Mouse (Mus musculus): ENCODE measurements around the gene Ndufb7.

Gene Ndufb7

DNA sequence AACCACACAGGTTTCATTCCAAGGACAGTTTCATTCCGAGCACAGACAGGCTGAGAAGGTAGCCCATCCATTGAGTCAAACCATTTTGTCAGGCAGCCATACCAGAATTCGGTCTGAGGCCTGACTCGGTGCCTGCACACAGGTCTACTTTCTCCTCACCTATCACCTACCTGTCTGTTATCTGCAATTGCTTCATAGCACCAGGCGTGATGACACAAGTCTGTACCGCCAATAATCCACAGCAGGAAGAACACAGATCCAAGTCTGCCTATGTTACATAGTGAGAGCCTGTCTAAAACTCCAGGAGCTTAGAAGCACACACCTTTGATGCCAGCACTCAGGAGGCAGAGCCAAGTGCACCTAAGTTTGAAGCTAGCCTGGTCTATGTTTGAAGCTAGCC is 22.4 kb downstream of the Ndufb7 start:
- peak; percentile 94 for TF ChIP-seq GATA4 (IDR thresholded peaks at IDR 0.05; ENCODE audit: insufficient replicate concordance, low read length)

DNA sequence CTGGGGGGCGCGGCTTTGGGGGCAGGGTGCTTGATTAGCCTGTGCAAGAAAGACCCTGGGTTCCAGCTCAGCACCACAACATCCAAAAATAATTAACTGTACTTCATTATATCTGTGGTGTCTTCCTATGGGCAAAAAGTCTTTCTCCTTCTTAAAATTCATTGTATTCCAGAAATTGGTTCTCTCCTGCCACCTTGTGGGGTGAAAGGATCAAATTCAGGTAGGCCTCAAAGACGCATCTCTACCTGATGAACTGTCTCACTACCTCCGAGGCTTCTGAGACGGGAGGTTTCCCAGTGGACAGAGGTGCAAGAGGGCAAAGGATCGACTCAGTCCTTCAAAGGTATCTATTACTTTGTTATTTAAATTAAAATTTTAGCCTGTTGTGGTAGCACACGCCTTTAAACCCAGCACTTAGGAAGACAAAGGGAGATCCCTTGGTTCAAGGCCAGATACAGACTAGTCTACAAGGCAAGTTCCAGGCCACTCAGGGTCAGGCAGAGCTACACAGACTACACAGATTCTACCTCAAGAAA is 24.1 kb downstream of the Ndufb7 start:
- no peak for TF ChIP-seq GATA4 (IDR thresholded peaks at IDR 0.05; ENCODE audit: insufficient replicate concordance, low read length)

DNA sequence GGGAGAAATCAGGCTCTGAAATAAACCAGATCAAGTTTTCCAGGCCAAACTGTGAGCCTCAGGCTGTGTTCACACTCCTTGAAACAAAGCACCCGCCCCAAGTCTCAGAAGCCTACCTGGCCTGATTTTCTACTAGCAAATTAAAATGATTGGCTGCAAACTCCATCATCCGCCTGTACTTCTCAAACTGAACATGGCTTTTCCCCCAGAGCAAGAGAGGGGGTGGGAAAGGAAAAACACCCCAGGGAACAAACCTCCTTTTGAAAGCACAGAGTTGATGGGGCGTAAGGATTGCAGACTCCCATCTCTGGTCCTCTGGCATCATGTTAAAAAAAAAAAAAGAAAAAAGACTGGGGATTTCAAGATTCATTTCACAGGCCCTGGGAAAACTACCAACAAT is 26.2 kb downstream of the Ndufb7 start:
- no peak for TF ChIP-seq GATA4 (IDR thresholded peaks at IDR 0.05; ENCODE audit: insufficient replicate concordance, low read length)

DNA sequence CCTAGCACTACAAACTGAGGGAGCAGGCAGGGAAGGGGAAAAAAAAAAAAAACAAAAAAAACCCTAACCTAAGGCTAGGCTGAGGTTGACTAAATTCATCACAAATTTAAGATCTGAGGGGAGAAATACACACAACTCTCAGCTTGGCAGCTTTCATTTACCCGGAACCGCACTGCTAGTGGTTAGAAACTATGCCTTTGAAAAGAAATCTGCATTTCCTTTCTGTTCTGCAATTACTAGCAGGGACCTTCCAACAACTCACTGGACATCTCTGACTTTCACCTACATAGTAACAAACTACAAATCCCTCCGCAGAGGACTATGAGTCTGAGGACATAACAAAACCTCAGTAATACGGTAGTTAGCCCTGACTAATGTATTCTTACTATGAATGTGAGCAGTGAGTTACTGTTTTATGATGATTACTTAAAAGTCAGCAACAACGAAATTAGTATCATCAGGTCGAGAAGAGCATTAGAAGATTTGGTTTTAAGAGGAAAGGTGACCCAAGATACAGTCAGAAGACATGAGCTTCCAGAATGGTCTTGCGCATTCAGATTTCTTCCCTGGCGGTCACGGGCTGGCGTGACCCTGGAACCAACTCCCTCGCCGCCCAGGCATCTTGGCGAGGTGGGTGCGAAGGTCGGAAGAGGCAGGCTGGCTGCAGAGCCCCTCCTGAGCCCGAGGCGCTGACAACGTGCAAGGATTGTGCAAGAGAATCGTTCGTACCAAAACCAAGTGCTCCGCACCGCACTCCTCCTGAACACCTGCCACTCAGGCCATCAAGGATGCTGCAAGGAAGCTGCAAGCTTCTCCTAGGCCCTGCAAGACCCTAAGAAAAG is 27.1 kb downstream of the Ndufb7 start:
- no peak for TF ChIP-seq GATA4 (IDR thresholded peaks at IDR 0.05; ENCODE audit: insufficient replicate concordance, low read length)

DNA sequence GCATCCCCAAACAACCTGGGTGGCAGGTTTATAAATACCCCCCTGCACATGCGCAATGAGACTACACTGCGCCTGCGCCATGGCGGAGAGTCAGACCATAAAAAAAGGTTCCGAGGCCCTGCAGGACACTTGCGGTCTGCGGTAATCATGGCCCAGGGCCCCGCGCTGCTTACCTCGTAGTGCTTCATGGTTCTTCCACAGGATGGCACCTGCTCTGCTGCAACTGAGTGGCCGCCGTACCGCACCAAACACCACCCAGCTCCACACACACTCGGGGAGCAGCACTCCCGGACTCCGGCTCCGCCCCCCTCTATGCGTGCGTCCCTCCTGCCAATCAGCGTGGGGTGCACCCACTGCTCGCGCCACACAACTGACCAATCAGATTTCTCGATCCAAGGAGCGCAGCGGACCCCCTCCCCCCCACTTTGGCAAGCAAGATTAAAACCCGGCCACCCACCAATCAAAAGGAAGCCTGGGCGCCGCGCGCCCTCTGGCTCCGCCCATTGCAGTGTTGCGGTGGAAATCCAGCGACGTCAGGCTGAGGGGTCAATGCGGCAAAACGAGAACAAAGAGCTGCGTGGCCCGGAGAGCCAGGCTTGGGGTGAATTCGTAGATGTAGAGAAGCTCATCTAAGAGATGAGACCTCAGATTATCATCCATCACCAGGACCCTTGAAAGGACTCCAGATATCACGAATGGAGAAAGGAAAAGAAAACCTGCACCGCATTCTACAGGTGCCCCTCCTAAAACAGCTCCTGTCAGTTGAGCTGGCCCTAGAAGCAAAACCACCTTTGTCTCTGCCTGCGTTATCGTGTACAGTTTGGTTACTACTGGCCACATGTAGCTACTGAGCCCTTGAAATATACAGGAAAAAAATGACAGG is 27.9 kb downstream of the Ndufb7 start:
- TF ChIP-seq GATA4 (IDR thresholded peaks at IDR 0.05; ENCODE audit: insufficient replicate concordance, low read length) = peak; percentile 82; the same call in 1 of the 2 replicates

DNA sequence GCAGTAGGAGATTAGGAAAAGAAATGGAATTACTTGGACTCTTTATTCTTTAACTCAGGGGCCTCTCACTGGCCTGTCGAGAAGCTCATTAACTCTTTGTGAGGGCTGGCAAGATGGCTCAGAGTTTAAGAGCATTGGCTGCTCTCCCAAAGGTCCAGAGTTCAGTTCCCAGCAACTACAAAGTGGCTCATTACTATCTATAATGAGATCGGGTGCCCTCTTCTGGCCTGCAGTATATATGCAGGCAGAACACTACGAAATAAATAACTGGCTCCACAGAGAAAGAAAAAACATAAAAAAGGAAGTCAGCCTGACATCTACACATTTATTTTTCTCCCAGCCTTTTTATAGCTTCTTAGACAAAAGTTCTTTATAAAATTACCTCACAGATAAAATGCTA is 29.9 kb downstream of the Ndufb7 start:
- no peak for TF ChIP-seq GATA4 (IDR thresholded peaks at IDR 0.05; ENCODE audit: insufficient replicate concordance, low read length)

DNA sequence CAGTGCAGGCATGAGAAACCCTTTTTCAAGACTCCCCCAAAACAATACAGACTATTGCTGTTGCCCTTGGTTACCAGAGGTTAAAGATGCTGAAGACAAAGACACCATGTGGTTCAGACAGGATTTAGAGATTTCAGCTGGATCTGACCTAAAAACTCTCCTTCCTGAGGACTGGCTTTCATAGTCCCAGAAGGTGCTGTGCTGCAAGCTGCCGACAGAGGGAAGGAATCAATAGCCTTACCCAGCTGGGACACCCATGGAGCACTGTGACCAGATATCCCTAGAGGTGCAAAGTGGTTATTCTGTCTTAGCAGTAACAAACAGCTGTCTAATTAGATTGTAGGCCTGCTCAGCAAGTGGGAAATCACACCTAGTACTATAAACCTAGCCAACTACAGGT is 31.7 kb downstream of the Ndufb7 start:
- TF ChIP-seq GATA4 (IDR thresholded peaks at IDR 0.05; ENCODE audit: insufficient replicate concordance, low read length) = no peak

DNA sequence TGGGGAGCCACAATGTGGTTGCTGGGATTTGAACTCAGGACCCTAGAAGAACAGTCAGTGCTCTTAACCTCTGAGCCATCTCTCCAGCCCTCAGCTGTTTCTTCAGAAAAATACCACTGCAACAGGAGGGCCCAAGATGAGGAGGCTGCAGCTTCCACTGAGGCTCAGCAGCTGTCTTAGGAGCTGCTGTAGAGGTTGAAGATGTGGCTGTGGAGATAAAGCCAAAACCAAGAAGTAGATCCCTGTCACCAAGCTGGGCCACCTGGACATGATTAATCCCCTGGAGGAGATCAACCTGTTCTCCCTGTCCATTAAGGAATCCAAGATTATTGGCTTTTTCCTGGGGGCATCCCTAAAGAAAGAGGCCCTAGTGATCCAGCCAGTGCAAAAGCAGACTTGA is 33.3 kb downstream of the Ndufb7 start:
- no peak for TF ChIP-seq GATA4 (IDR thresholded peaks at IDR 0.05; ENCODE audit: insufficient replicate concordance, low read length)

DNA sequence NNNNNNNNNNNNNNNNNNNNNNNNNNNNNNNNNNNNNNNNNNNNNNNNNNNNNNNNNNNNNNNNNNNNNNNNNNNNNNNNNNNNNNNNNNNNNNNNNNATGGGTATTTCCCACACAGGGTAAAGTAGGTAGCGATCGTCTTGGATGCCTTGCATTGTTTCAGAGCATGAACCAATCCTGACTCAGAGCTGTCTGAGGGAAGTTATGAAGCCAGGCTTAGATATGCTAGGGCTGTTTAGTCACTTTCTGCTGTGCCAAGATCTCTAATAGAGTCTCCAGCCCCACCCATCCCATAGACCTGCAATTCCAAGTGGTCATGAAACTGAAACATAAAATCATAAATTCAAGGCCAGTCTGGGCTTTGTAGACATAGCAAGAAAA is 36.2 kb downstream of the Ndufb7 start:
- no peak for TF ChIP-seq GATA4 (IDR thresholded peaks at IDR 0.05; ENCODE audit: insufficient replicate concordance, low read length)

DNA sequence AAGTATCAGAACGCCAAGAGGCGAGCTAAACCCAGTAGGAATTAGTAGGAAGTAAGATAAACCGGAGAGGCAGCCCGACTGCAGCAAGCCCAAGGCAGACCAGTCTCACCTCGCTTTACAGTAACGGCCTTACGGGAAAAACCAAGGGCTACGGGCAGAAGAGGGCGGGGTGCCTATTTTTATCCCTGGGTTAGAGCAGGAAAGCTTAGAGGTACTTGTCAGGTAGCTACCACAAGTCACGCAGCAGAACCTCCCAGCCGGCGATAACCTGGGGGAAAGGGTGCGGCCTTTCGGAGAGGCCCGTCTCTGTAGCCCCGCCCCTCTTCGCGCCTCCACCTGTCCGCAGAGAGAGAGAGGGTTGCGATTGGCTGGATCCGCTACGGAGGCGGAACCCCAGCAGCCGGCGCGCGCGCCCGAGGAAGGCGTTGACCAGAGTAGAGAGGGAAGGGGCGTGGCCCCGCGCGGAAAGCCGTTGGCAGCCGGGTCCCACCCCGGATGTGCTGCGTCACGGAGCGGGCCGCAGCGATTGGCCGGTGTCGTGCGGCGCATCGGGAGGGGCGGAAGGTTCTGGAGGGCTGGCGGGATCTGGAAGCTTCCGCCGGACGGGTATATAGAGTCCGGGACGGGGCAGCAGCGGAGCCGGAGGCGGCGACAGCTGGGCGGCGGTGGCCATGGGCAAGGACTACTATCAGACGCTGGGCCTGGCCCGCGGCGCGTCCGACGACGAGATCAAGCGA is 41.4 kb downstream of the Ndufb7 start, which contains the start of the genes Tecr and Dnajb1:
TSS of gene Tecr (minus strand) at position 311 of the 737 bp plus-strand sequence.
TSS of gene Dnajb1 (plus strand) at position 533 of the 737 bp plus-strand sequence.
- no peak; the same call in 1 of the 2 replicates for TF ChIP-seq GATA4 (IDR thresholded peaks at IDR 0.05; ENCODE audit: insufficient replicate concordance, low read length)

DNA sequence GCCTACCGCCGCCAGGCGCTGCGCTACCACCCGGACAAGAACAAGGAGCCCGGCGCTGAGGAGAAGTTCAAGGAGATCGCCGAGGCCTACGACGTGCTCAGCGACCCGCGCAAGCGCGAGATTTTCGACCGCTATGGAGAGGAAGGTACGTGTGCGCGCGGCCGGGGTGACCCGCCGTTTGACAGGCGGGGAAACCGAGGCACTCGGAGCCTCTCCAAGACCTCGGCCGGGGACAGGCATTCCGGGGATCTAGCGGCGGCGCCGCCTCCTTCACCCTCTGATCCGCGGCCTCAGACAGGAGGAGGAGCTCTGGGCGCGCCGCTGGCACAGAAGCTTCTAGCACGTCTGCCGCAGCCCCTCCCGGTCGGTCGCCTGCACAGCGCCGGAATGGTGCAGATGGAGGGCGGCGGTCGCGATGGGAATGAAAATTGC is 41.9 kb downstream of the Ndufb7 start:
- no peak for TF ChIP-seq GATA4 (IDR thresholded peaks at IDR 0.05; ENCODE audit: insufficient replicate concordance, low read length)

DNA sequence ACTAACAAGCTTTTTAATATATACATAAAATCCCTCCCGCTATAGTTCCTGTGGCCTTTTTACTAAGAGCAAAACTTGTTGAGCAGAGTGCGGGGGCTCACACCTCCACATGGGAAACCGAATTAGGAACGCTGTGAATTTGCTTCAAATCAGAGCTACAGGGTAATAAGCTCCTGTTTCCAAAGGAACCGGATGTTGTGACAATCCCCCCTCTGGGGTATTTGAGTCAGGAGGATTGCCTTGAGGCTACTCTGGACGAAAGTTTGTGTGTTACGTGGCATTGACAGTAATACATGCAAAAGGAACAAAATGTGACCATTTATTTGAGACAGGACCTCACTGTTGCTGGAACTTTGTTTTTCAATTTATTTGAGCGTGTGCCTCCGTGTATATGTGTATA is 42.6 kb downstream of the Ndufb7 start:
- TF ChIP-seq GATA4 (IDR thresholded peaks at IDR 0.05; ENCODE audit: insufficient replicate concordance, low read length) = no peak

DNA sequence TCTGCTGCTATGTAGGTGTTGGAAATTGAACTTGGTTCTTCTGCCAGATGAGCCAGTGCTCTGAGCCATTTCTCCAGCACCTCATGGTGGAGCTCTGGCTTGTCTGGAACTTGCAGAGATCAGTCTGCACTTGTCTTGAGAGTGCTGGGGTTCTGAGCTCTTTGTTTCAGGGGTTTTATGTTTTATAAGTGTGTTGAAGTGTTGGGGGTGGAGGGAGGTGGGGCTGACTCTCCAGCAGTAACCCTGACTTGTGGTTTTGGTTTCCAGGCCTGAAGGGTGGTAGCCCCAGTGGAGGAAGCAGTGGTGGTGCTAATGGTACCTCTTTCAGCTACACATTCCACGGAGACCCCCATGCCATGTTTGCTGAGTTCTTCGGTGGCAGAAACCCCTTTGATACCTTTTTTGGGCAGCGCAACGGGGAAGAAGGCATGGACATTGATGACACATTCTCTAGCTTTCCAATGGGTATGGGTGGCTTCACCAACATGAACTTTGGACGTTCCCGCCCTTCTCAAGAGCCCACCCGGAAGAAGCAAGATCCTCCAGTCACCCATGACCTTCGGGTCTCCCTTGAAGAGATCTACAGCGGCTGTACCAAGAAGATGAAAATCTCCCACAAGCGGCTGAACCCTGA is 43.2 kb downstream of the Ndufb7 start:
- no peak for TF ChIP-seq GATA4 (IDR thresholded peaks at IDR 0.05; ENCODE audit: insufficient replicate concordance, low read length)

DNA sequence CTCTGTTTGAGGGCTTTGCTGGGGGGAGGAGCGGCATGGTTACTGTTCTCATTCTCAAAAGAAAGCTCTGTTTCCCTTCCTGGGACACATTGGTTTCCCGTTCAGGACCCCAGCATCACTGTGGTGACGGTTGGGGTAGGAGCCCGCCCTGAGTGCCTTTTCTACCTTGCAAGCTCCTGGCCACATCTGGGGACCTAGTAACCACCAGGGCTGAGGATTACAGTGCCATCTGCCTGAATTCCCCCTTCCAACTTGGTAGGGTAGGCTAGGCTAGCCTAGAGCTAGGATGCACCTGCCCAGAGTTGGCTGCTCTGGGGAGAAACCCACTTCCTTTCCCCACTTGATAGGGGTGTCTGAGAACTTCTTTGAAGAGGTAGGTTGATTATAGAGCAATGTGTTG is 45.5 kb downstream of the Ndufb7 start:
- TF ChIP-seq GATA4 (IDR thresholded peaks at IDR 0.05; ENCODE audit: insufficient replicate concordance, low read length) = no peak

Measured in liver, adult (tissue).